Mouse (Mus musculus) urinary bladder, postnatal 25 days (tissue): Measurements from ENCODE around the gene Ihh.
A peak's percentile ranks its signal among the peaks of the same experiment; 100 is the strongest.

Experiments used
- DNase-seq: peaks from one replicate; pipeline ENCODE4 v3.0.0; 2022; ENCODE audit warnings: low spot score

Gene Ihh

DNA sequence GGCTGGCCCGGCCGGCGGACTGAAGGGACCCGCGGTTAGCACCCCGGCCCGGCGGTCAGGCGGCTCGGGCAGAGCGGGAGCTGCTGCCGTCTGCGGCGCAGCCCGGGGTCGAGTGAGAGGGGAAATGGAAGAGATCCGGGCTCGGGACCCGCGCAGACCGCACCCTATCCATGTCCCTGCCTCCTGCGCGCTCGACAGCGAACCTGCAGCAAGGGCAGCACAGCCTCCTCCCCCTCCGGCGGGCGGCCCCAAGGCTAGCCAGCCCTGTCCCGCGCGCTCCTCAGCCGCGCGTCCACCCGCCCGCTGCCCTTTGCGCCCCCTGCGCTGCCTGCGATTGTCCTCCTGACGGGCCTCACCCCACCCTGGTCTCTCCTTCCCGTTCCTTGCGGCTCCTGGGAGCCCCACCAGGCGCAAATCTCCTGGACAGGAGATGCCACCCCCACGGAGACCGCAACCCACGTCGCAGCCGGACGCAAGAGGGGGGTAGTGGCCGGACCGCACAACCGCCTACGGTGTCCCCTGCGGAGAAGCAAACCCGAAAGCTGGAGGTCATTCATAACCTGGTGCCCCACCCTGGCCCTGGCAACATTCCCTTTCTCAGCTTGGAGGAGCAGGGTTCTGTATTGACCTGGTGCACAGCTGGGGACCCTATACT is at the start of gene Ihh:
Gene Ihh (minus strand): TSS at position 117 of the 655 bp plus-strand sequence.
- DNase-seq, result no peak

DNA sequence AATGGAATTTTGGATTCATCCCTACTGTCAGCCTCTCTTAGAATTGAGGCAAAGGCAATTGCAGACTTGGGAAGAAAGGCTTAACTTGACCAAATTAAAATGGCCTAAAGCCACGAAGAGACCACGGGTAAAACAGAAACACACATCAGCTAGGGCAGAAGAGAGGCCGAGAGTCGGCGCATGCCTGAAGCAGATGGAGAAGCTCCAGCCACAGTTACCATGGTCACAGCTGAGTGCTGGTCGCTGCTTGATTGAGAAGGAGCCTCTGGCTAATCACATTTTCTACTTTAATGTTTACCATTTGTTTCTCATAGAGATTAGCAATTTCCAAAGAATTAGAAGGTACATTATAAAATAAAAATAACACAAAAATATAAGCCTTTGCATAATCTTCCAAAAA is 49.7 kb upstream of the Ihh start:
- no peak for DNase-seq

DNA sequence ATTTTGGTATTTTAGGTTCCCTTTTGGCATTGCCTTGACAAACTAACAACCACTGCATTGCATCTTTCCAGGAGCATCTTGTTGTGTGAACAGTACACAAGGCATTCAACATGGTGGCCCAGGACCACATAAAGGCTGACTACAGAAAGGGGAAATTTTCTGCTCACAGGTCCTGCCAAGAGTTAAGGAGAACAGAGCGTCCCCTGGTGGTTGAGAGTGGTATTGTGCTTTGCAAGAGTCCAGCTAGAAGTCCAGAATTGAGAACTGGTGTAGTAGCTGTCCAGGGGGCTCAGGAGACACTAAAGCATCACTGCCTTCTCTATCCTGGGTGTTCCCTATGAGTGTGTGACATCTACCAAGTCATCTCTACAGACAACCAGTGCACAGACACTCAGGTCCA is 49.0 kb upstream of the Ihh start:
- peak; percentile 38 for DNase-seq

DNA sequence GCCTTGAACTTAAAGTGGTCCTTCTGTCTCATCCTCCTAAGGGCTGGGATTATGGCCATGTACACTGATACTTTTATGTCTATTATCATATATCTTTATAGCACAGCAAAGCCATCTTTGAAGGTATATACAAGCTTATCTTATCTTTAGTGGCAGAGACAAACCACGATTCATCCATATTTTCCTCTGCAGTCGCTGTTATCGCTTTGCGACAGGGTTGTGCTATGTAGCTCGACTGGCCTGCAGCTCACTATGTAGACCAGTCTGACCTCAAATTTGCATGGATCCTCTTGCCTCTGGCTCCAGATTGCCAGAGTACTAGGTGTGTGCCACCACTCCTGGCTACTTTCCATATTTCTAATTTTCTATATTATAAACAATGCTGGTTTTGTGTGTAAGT is 47.7 kb upstream of the Ihh start:
- DNase-seq, result no peak

DNA sequence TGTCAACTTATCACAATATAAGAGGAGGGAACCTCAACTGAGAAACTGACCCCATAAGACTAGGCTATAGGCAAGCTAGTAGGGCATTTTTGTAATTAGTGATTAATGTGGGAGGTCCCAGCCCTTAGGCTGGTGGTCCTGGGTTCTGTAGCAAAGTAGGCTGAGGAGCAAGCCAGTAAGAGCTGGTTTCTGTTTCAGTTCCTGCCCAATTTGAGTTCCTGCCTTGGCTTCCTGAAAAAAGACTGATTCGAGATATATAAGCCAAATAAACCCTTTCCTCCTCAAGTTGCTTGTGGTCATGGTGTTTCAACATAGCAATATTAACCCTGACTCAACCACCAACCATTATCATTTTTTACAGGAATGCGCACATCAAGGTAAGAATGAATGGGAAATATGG is 45.8 kb upstream of the Ihh start:
- DNase-seq, result no peak

DNA sequence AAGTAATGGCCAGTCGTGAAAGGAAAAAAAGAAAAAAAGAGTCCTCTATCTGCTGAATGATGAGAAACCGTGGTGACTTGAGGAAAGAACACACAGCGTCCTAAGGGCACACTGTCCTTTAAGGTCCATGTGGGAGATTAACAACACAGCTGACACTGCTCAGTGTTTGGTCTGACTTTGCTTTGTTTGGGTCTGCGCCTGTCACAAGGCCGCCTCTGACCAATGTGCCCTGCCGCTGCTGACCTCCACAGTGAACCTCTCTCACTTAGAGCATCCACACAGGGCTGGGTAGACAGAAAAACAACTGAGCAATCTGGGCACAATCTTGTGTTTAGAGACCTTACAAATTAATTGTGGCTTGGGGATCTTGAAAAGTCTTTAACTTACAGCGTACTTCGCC is 25.5 kb upstream of the Ihh start:
- no peak for DNase-seq

DNA sequence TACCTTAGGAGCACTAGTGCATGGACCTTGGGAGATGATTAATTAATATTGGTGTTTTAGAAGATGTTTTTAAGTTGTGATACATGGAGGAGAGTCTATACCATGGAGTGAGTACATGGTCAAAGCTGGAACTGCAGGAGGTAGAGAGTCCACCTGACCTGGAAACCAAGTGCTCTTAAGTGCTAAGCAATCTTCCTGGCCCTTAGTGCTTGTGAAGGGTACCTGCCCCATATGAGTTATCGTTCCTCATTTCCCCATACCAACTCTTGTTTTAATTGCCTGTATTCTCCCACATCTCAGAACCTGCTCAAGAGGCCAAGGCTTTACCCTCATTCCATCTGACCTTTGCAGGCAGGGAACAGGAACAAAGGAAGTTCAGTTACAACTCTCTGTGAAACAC is 24.5 kb upstream of the Ihh start:
- DNase-seq, result no peak

DNA sequence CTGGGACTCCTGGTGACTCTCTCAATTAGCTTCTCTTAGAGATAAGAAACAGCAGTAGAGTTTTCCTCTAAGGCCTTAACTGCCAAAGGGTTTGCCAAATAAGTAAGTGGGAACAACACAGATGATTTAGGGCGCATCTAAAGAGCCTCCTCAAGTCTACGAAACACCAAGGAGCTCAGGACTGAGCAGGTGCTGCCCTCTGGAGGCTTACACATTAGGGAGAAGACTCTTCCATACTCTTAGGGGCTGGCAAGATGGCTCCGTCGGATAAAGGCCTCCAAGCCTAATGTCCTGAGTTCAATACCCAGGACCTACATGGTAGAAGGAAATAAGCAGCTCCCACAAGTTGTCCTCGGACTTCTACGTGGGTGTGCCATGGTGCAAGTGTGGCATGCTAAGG is 22.1 kb upstream of the Ihh start:
- no peak for DNase-seq

DNA sequence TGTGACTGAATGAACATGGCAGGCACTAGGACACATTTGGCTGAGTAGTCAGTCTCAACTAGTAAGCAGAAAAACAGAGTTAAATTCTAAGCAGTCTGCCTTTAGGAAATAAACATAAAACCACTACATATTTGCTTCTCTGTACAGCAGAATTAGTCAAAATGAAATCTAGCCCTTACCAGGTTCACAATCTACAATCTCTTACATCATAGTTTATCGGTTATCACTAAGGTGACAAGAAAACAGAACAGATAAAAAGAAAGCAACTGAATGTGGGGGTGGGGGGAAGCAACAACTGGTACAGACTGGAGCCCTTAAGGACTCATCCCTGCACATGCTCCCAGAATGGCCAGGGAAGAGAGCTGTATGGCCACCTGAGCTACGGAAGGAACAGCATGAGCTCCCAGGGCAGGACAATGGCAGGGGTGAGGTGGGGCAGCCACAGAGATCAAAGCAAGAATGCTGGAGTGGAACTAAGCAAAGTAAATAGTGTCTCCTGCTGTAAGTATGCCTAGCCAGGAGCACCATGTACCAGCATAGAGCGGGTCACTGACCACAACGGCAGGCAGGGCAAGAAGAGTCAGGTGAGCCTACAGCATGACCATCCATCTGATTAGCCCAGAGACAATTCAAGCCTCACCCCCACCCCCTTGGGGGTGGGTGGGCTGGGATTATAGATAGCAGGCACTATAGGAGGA is 20.0 kb upstream of the Ihh start:
- no peak for DNase-seq

DNA sequence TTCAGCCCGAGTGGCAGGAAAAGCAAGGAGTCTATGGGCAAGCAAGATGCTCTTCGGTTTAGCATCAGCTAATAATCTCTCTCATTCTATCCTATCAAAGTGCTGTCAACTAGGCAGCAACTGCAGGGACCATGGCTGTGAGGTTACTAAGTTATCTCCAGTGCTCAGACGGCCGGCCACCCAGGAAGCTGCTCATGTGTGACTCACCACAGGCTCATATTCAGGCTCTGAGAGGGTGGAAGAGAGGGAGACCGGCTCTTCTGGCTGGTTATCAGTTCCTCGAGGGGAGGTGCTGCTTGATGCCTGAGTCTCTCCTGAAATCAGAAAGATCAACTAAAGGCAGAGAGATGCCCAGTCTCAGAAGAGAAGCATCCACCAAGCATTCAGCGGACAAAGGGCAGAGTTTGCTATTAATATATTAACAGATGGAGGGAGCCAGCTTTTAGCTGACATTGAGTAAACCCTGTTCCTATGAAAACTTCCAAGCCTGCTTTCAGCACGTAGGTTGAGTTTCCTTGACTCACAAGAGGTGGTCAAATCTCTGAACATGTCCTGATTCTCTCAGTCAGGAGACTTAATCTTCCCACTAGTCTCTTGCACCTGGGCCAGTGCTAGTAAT is 16.6 kb upstream of the Ihh start:
- DNase-seq, result no peak

DNA sequence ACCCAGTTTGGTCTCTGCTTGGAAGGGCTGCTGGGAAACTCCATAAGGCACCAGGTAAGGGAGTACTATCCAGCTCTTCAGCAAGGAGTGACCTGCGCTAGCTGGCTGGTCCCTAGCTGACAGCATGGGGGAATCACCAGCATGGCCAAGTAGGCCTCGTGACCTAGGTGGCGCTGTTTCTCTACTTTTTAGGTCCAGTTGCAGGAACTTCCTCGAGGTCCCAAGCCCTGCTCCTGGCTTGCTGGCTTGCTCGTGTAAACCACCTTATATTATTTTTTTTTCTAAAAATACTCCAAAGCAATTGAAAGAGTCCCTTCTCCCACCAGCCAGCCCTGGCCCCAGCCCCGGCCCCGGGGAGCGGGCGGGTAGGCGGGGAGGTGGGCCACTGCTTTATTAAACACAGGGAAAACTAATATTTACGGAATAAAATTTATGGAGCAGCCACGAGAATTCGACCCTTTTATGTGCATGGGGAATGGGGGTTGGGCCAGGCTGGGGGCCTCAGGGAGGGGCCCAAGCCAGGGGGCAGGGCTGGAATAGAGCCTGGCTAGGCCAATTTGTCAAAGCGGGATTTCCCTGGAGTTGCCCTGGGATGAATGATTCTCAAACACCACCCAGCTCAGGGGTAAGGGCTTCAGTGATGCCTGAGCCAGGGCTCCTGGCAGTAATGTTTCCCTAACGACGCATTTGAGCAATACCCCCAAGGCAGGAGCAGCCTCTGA is 13.2 kb upstream of the Ihh start:
- DNase-seq, result peak; percentile 76

DNA sequence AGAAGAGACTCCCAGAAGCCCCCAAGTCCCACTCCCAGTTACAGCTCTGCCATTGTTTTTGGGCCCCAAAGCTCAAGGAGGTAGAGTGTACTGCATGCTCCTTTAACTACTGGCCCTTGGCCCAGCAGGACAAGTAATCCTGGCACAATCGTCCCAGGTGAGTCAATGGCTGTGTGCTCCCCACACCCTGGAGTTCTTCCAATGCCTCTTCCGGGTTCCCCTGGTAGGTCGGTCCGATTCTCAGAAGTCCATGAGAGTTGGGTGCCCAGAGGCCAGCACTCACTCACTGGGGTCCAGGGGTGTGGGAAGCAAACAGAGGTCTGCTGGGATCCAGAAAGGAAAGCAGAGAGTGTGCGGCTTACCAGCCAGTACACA is 11.4 kb upstream of the Ihh start:
- no peak for DNase-seq

DNA sequence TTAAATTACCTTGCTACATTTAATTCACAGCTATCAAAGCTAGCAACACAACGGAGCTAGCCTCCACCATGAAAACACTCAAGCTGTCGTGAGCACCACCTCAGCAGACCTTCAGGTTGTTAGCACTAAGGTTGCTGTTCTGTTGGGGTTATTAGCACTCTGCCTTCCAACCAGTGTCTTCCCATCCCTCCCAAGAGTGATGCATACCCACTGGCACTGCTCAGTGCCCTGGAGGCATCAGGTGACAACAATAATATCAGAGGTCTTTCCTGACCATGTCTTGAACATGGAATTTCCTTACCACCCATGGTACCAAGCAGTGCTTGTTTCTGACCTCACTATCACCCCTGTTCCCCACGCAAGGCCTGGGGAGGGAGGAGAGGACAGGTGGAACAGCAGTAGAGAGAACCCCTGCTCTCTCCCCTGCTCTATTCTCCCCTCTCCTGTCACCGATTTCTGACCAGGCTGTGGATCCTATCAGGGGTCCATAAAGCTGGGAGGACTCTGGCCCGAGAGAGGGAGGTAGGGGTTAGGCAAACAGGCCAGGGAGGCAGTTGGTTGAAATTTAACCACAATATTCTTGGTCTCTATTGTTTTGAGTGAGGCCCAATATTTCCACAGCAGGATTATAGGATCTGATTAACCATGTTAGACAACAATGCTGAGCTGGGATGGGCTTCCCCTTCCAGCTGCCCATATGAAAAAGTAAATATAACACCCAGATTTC is 10.8 kb upstream of the Ihh start:
- no peak for DNase-seq

DNA sequence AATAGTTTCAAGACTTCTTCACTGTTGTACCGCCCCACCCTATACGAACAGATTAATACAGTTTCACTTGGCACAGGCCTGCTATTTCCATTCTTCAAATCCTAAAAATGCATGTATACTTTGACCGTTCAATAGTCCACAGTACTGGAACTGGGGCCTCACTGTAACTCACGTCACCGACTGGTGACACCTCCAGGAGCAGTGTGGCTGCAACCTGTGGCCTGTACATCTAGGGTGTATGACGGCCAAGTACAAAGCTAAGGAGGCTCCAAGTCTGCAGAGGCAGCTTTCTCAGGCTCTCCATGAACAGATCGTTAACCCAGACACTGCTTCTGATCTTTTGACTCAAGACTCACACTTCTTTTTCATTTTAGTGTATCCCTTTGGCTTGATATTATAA is 10.2 kb upstream of the Ihh start:
- DNase-seq, result no peak

DNA sequence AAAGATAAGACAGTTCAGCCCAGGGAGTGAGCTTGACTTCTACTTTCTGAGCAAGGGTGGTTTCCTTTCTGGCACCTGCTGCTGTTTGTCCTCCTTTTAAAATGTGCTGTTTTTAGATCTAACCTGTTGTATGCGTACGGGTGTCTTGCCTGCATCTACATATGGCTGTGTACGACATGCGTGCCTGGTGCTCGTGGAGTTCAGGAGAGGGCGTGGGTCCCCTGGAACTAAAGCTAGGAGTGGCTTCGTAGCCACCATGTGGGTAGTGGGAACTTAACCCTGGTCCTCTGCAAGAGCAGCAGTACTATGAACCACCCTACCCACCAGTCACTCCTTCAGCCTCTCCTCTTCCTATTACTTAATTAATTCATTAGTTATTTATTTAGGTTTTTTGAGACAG is 8.6 kb upstream of the Ihh start:
- no peak for DNase-seq

DNA sequence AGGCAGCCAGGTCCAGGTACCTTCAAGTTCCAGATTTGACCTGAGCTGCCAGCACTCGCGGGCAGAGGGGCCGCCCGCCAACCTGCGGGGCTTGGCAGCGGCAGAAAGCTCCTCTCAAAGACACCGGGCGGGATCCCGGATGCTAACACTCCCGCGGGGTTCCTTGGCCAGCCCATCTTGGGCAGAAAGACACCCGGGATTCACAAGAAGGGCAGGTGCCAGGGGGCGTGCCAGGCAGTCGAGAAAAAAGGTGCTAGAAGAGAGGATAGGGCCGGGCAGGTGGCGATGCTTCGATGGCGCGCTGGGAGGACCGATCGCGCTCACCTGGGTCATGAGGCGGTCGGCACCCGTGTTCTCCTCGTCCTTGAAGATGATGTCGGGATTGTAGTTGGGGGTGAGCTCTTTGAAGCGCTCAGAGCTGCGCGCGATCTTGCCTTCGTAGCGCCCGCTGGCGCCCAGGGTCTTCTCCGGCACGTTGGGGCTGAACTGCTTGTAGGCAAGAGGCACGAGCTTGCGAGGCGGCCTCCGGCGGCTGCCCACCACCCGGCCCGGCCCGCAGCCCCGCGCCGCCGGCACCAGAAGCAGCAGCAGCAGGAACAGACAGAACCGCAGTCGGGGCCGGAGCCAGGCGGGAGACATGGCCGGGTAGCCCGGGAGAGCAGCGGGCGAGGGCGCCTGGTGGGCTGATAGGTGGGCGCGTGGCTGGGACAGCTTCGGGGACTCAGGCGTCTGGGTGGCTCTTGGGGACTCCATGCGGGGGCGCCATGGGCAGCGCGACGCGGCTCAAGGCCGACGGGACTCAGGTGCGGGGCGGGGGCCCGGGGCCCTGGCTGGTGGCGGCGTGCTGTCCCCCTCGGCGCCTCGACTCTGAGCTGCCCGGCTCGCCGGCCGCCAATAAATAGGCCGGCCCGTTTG is 639 bp downstream of the Ihh start:
- DNase-seq, result no peak

DNA sequence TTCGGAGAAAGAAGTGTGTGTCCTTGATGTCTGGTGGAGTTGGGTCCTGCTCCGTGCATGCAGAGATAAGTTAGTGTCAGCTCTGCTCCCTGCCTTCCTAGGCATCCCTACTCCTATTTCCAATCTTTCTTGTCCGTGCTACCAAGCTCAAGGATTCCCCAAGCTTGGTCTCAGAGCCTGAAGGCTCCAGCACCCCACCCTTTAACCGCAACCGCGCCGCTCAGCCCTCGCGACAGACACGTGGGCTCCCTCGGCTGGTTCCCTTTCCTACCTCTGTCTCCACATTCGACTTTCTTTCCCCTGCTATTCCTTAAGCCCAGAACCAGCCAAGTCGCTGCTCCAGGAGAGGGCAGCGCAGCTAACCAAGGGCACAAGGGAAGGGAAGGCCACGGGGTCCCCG is 1.4 kb downstream of the Ihh start:
- DNase-seq, result no peak

DNA sequence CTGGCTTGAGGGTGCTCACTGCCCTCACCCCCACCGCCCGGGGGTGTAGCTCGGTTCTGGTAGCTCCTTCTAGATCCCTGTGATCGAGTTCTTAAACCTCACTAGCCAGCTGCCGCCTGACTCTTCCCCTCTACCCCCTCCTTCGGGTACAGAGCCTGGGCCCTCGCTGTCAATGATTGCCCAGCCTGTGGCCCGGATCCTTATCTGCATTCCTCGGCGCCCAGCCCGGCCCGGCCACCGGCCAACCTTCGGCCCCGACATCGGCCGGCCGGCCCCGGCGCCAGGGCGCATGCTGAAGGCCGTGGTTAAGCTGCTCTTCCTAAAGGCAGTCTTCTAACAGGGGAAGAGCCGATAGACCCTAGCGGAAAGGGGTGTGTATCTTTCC is 1.8 kb downstream of the Ihh start:
- DNase-seq, result no peak

DNA sequence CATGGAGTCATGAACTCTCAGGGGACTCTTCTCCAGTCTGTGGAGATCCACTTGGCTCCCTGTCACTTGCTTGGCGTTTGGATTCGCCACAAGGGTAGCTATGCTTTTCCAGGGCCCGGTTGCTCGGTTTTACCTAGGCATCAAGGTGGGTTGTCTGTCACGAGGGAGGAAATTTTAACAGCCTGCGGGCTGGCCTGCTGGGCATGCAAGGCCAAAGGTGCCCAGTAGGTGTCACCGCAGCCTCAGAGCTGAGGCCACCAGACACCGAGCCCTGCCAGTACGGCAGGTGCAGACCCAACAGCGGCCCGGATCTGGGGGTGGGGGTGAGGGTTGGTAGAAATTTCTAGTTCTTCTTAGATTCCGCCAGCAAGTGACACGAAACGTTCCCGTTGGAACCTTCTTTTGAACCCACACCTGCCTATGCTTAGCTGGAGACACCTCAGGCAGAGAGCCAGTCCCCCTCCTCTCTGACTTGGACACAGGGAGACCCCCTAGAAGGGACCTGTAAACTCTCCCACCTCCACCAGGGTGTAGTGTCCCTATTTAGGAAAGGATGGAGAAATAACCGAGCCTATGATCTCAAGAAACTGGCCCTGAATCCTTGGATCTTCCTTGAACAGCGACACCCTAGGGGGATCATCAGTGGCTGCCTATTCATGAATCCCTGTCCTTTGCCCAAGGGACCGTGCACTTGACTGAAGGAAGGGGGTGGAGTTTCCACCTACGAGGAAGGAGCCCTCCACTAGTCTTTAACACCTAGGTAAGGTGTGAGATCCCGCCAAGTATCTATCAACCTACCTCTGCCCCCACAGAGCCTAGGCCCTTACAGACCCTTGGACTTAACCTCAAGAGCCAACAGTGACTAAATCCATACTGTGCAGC is 2.4 kb downstream of the Ihh start:
- DNase-seq, result peak; percentile 68

DNA sequence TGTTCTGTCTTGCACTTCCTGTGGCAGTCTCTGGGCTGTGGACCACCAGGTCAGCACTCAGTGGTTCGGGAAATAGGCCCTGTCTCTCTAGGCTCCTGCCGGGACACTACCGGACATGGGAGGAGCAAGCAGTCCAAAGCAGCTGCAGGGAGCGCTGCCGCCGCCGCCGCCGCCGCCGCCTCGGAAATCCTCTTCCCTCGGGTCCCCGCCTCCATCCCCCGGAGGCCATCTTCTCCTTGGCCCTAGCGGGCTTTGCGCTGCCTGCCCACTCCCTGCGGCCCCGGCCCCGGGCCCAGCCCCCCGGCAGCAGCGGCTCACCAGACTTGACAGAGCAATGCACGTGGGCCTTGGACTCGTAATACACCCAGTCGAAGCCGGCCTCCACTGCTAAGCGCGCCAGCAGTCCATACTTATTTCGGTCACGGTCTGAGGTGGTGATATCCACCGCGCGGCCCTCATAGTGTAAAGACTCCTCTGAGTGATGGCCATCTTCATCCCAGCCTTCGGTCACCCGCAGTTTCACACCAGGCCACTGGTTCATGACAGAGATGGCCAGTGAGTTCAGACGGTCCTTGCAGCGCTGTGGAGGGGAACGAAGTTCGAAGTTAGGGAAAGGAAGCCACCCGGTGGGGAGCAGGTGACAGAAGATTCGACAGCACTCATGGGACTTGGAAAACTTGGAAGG is 3.3 kb downstream of the Ihh start:
- no peak for DNase-seq
